ENCODE assay signal across 10 mouse cellular contexts in genomic region chr11:115647459-115647858, GRCm38 (mm10). TPM values are rescaled to one million over a fixed set of nuclear protein-coding genes. Genes with fewer than 3 reads are reported as not detected.
DNase-seq lines count a peak whose midpoint lies in the region; TF ChIP-seq lines count a peak whose summit lies in the region.
"Had no signal": no experiment of that assay in that cellular context is flagged by ENCODE, and none has a peak within 500 bp of the region (broad histone marks: within the 10 kb centered on the region; RNA-seq: fewer than 3 reads in every experiment).

No protein-coding gene starts in this region.

- H3K36me3 ChIP-seq in heart, adult 2 months (ENCODE audit: control insufficient read depth, insufficient read depth, low read length) = no peaks in the 10 kb centered on the region

- TF ChIP-seq POLR2A in heart, adult 2 months (IDR thresholded peaks at IDR 0.05; ENCODE audit: insufficient read depth, low read depth, low read length) = no peak

- DNase-seq in heart, adult 2 months = no peak
- no peak for DNase-seq in heart, postnatal 25 days (ENCODE audit: low spot score)
- peak; percentile 36 for DNase-seq in 3134 (ENCODE audit: extremely low read depth, insufficient read length, low spot score)
- DNase-seq in MN1 (ENCODE audit: low spot score) = peak; percentile 72
- peak; percentile 79 to 84 for DNase-seq in cerebellum, postnatal 14 days
- peak; percentile 91 for DNase-seq in induced T-regulatory cell, adult 2 months (ENCODE audit: low read depth)
- DNase-seq in lung, postnatal 14 days = peak; percentile 77
- peak; percentile 75 for DNase-seq in thymus, postnatal 4 days

- H3K9ac ChIP-seq in heart, adult 2 months (ENCODE audit: low read depth, low read length) = no peak overlapping the region
- H3K9ac ChIP-seq: limb, embryonic 13.5 days; stomach, embryonic 15.5 days had no signal

- no peak for TF ChIP-seq EP300 in heart, adult 2 months (IDR thresholded peaks at IDR 0.05; ENCODE audit: insufficient read depth, low read depth, low read length)

- H3K27me3 ChIP-seq in heart, adult 2 months (ENCODE audit: control insufficient read depth, insufficient read depth, low read length) = no peaks in the 10 kb centered on the region
- H3K27me3 ChIP-seq: limb, embryonic 13.5 days; stomach, embryonic 15.5 days had no signal

- peak; percentile 92 for TF ChIP-seq CTCF in heart, adult 2 months (IDR thresholded peaks at IDR 0.05)

- H3K4me1 ChIP-seq in heart, adult 2 months (ENCODE audit: control insufficient read depth, insufficient read depth, low read length) = no peaks in the 10 kb centered on the region; the same call in 1 of the 2 replicates
- H3K4me1 ChIP-seq: stomach, embryonic 15.5 days had no signal

- no peaks in the 10 kb centered on the region; the same call in 1 of the 2 replicates for H3K79me2 ChIP-seq in heart, adult 2 months (replicated peaks; ENCODE audit: control insufficient read depth, insufficient read depth, low read length)

- intact Hi-C loops in heart, adult 2 months (cut with DNase I) = loop anchor here (1.0 to 5.0 kb wide), 2 partner anchors 67 to 165 kb away; partner anchors contain the start of genes Caskin2 and Tsen54
- intact Hi-C loops in heart, postnatal 25 days (cut with DNase I) = loop anchor here (1.0 to 2.0 kb wide), 2 partner anchors 67 to 167 kb away; partner anchors contain the start of gene Tsen54

- 17% methylated on average over 6 of the region's 6 CpGs for WGBS in heart, adult 2 months

- H3K27ac ChIP-seq in heart, adult 2 months = no peak overlapping the region
- H3K27ac ChIP-seq: limb, embryonic 13.5 days; stomach, embryonic 15.5 days had no signal

- no peak overlapping the region for H3K4me3 ChIP-seq in heart, adult 2 months
- H3K4me3 ChIP-seq: limb, embryonic 13.5 days; stomach, embryonic 15.5 days had no signal

RNA-seq across cellular contexts. Expression of gene Slc25a19, which starts 19.4 kb away (rescaled TPM):
- 10 to 100 TPM; 32.9 to 40.7 TPM for total RNA-seq in heart, adult 2 months (2021)
- polyA plus RNA-seq in heart, adult 2 months (2012; rRNA removed) = 97.1 and 106 TPM in 2 replicates
- 10 to 100 TPM; 41.6 to 45.9 TPM for total RNA-seq in heart, postnatal 25 days (2021)

RNA-seq across cellular contexts. Expression of gene Mif4gd, which starts 34.7 kb away (rescaled TPM):
- total RNA-seq in heart, adult 2 months (2021) = 10 to 100 TPM; 51.3 to 54.7 TPM
- polyA plus RNA-seq in heart, adult 2 months (2012; rRNA removed) = 94.0 and 123 TPM in 2 replicates
- total RNA-seq in heart, postnatal 25 days (2021) = 10 to 100 TPM; 45.5 to 56.9 TPM

RNA-seq across cellular contexts. Expression of gene Gga3, which starts 43.6 kb away (rescaled TPM):
- total RNA-seq in heart, adult 2 months (2021) = 10 to 100 TPM; 16.5 to 20.3 TPM
- 15.4 and 17.1 TPM in 2 replicates for polyA plus RNA-seq in heart, adult 2 months (2012; rRNA removed)
- total RNA-seq in heart, postnatal 25 days (2021) = 10 to 100 TPM; 20.9 to 24.5 TPM

RNA-seq across cellular contexts. Expression of gene Mrps7, which starts 43.7 kb away (rescaled TPM):
- total RNA-seq in heart, adult 2 months (2021) = 10 to 100 TPM; 74.6 to 80.1 TPM
- 33.9 and 40.2 TPM in 2 replicates for polyA plus RNA-seq in heart, adult 2 months (2012; rRNA removed)
- total RNA-seq in heart, postnatal 25 days (2021) = 10 to 100 TPM; 74.0 to 82.3 TPM

Comparison
In these comparisons a context has a peak if more than half of its experiments do, and no peak if none do; other contexts are left out.
1. DNase-seq: peak in 3134 (single experiment), MN1 (single experiment), cerebellum, postnatal 14 days (2 of 2), induced T-regulatory cell, adult 2 months (single experiment), lung, postnatal 14 days (single experiment) and thymus, postnatal 4 days (single experiment); none in heart, adult 2 months (0 of 2) and heart, postnatal 25 days (single experiment).